Mouse (Mus musculus): ENCODE data around the gene Pcdh9. TPM values are rescaled to one million over a fixed set of nuclear protein-coding genes. Genes with fewer than 3 reads are reported as not detected.

Gene Pcdh9
- polyA plus RNA-seq, 2 experiments = 6.4 to 44.0 TPM

- Histone ChIP-seq H3K4me1 (ENCODE audit: control insufficient read depth, insufficient read depth, low read length) (no peaks in the 10 kb centered on the region), H3K9ac (ENCODE audit: low read depth, low read length, severe bottlenecking) (no peak overlapping the region), H3K9me3 (ENCODE audit: control insufficient read depth, low read length) (no peaks in the 10 kb centered on the region), H3K4me2 (replicated peaks; ENCODE audit: low read depth, low read length, severe bottlenecking) (no peak overlapping the region), H3K27me3 (ENCODE audit: control insufficient read depth, insufficient read depth, low read length) (no peaks in the 10 kb centered on the region), H3K36me3 (ENCODE audit: control insufficient read depth, insufficient read depth, low read length) (no peaks in the 10 kb centered on the region), H3K27ac (replicated peaks; ENCODE audit: low read depth, low read length) (no peak overlapping the region), H3K4me3 (replicated peaks; ENCODE audit: low read length) (no peak overlapping the region)
- WGBS = 73% methylated on average over 2 of the region's 2 CpGs
- ATAC-seq (ENCODE audit: low FRiP score, low read depth) (no peak), DNase-seq (ENCODE audit: low spot score) (no peak)
- TF ChIP-seq POLR2A (IDR thresholded peaks at IDR 0.05; ENCODE audit: borderline replicate concordance, extremely low read depth, insufficient read depth, insufficient read length) = no peak
Measured at GRCm38 (mm10) chr14:93564361-93564760, 326.1 kb downstream of the Pcdh9 start.

- no peaks in the 10 kb centered on the region for H3K36me3 ChIP-seq (ENCODE audit: control insufficient read depth, insufficient read depth, low read length)
- no peaks in the 10 kb centered on the region for H3K9me3 ChIP-seq (ENCODE audit: control insufficient read depth, low read length)
- ATAC-seq (ENCODE audit: low FRiP score, low read depth) (no peak), DNase-seq (ENCODE audit: low spot score) (no peak)
- no peak overlapping the region for H3K27ac ChIP-seq (replicated peaks; ENCODE audit: low read depth, low read length)
- no peak overlapping the region for H3K9ac ChIP-seq (ENCODE audit: low read depth, low read length, severe bottlenecking)
- no peak overlapping the region for H3K4me3 ChIP-seq (replicated peaks; ENCODE audit: low read length)
- no peak for TF ChIP-seq POLR2A (IDR thresholded peaks at IDR 0.05; ENCODE audit: borderline replicate concordance, extremely low read depth, insufficient read depth, insufficient read length)
- H3K4me2 ChIP-seq (replicated peaks; ENCODE audit: low read depth, low read length, severe bottlenecking) = no peak overlapping the region
- no peaks in the 10 kb centered on the region for H3K4me1 ChIP-seq (ENCODE audit: control insufficient read depth, insufficient read depth, low read length)
- WGBS = 86% methylated on average over 1 of the region's 1 CpGs
- no peaks in the 10 kb centered on the region for H3K27me3 ChIP-seq (ENCODE audit: control insufficient read depth, insufficient read depth, low read length)
Measured at GRCm38 (mm10) chr14:93561577-93561976, 328.9 kb downstream of the Pcdh9 start.

- Histone ChIP-seq H3K36me3 (ENCODE audit: control insufficient read depth, insufficient read depth, low read length) (no peaks in the 10 kb centered on the region), H3K27ac (replicated peaks; ENCODE audit: low read depth, low read length) (no peak overlapping the region), H3K9me3 (ENCODE audit: control insufficient read depth, low read length) (no peaks in the 10 kb centered on the region), H3K4me2 (replicated peaks; ENCODE audit: low read depth, low read length, severe bottlenecking) (no peak overlapping the region), H3K4me3 (replicated peaks; ENCODE audit: low read length) (no peak overlapping the region), H3K27me3 (ENCODE audit: control insufficient read depth, insufficient read depth, low read length) (no peaks in the 10 kb centered on the region), H3K4me1 (ENCODE audit: control insufficient read depth, insufficient read depth, low read length) (no peaks in the 10 kb centered on the region), H3K9ac (ENCODE audit: low read depth, low read length, severe bottlenecking) (no peak overlapping the region)
- no peak for ATAC-seq (ENCODE audit: low FRiP score, low read depth)
- no peak for DNase-seq (ENCODE audit: low spot score)
- no peak for TF ChIP-seq POLR2A (IDR thresholded peaks at IDR 0.05; ENCODE audit: borderline replicate concordance, extremely low read depth, insufficient read depth, insufficient read length)
- WGBS = 62% methylated on average over 3 of the region's 3 CpGs
Measured at GRCm38 (mm10) chr14:93553771-93554170, 336.7 kb downstream of the Pcdh9 start.

GRCm38 (mm10) chr14:93545575-93545974 is 344.9 kb downstream of the Pcdh9 start:
- no peak overlapping the region for H3K27ac ChIP-seq (replicated peaks; ENCODE audit: low read depth, low read length)
- H3K4me3 ChIP-seq (replicated peaks; ENCODE audit: low read length) = no peak overlapping the region
- TF ChIP-seq POLR2A (IDR thresholded peaks at IDR 0.05; ENCODE audit: borderline replicate concordance, extremely low read depth, insufficient read depth, insufficient read length) = no peak
- no peak overlapping the region for H3K9ac ChIP-seq (ENCODE audit: low read depth, low read length, severe bottlenecking)
- DNase-seq (ENCODE audit: low spot score) (no peak), ATAC-seq (ENCODE audit: low FRiP score, low read depth) (no peak)
- H3K4me2 ChIP-seq (replicated peaks; ENCODE audit: low read depth, low read length, severe bottlenecking) = no peak overlapping the region
- 80% methylated on average over 6 of the region's 6 CpGs for WGBS
- H3K36me3 ChIP-seq (ENCODE audit: control insufficient read depth, insufficient read depth, low read length) = no peaks in the 10 kb centered on the region
- H3K27me3 ChIP-seq (ENCODE audit: control insufficient read depth, insufficient read depth, low read length) = no peaks in the 10 kb centered on the region
- H3K4me1 ChIP-seq (ENCODE audit: control insufficient read depth, insufficient read depth, low read length) = no peaks in the 10 kb centered on the region
- H3K9me3 ChIP-seq (ENCODE audit: control insufficient read depth, low read length) = no peaks in the 10 kb centered on the region

GRCm38 (mm10) chr14:93543970-93544627 is 346.4 kb downstream of the Pcdh9 start:
- no peak overlapping the region for H3K4me3 ChIP-seq (replicated peaks; ENCODE audit: low read length)
- H3K9ac ChIP-seq (ENCODE audit: low read depth, low read length, severe bottlenecking) = no peak overlapping the region
- TF ChIP-seq POLR2A (IDR thresholded peaks at IDR 0.05; ENCODE audit: borderline replicate concordance, extremely low read depth, insufficient read depth, insufficient read length) = no peak
- H3K4me1 ChIP-seq (ENCODE audit: control insufficient read depth, insufficient read depth, low read length) = no peaks in the 10 kb centered on the region
- H3K4me2 ChIP-seq (replicated peaks; ENCODE audit: low read depth, low read length, severe bottlenecking) = no peak overlapping the region
- no peaks in the 10 kb centered on the region for H3K36me3 ChIP-seq (ENCODE audit: control insufficient read depth, insufficient read depth, low read length)
- no peak overlapping the region for H3K27ac ChIP-seq (replicated peaks; ENCODE audit: low read depth, low read length)
- no peaks in the 10 kb centered on the region for H3K9me3 ChIP-seq (ENCODE audit: control insufficient read depth, low read length)
- DNase-seq (ENCODE audit: low spot score) = no peak
- 72% methylated on average over 11 of the region's 11 CpGs for WGBS
- ATAC-seq (ENCODE audit: low FRiP score, low read depth) = no peak
- no peaks in the 10 kb centered on the region for H3K27me3 ChIP-seq (ENCODE audit: control insufficient read depth, insufficient read depth, low read length)

Data from limb, embryonic 14.5 days (tissue).